ENCODE assay signal across 12 mouse cellular contexts in genomic region chr9:58196141-58196540, GRCm38 (mm10). TPM values are rescaled to one million over a fixed set of nuclear protein-coding genes. Genes with fewer than 3 reads are reported as not detected.
DNase-seq lines count a peak whose midpoint lies in the region; ATAC-seq and TF ChIP-seq lines count a peak whose summit lies in the region.
"Had no signal": no experiment of that assay in that cellular context is flagged by ENCODE, and none has a peak within 500 bp of the region (broad histone marks: within the 10 kb centered on the region; RNA-seq: fewer than 3 reads in every experiment).

No protein-coding gene starts in this region.

- H3K27me3 ChIP-seq in forebrain, embryonic 10.5 days (ENCODE audit: poor library complexity, severe bottlenecking) = peaks cover 84% of the 10 kb centered on the region
- peaks cover 62% of the 10 kb centered on the region for H3K27me3 ChIP-seq in hindbrain, embryonic 15.5 days
- H3K27me3 ChIP-seq in midbrain, postnatal 0 days (ENCODE audit: insufficient read depth, low read length) = peaks cover 46% of the 10 kb centered on the region
- H3K27me3 ChIP-seq: Patski had no signal

- TF ChIP-seq CTCF in left cerebral cortex, adult 2 months (IDR thresholded peaks at IDR 0.05) = no peak
- TF ChIP-seq CTCF in midbrain, postnatal 0 days (IDR thresholded peaks at IDR 0.05) = no peak

- peak overlapping the region; percentile 44 for H3K4me3 ChIP-seq in left cerebral cortex, adult 2 months
- H3K4me3 ChIP-seq in forebrain, embryonic 10.5 days = peak overlapping the region; percentile 50
- H3K4me3 ChIP-seq in hindbrain, embryonic 15.5 days = peak overlapping the region; percentile 35
- H3K4me3 ChIP-seq in midbrain, postnatal 0 days (ENCODE audit: low read depth, low read length) = peak overlapping the region; percentile 35

- H3K36me3 ChIP-seq in forebrain, embryonic 10.5 days (replicated peaks) = no peaks in the 10 kb centered on the region
- no peaks in the 10 kb centered on the region for H3K36me3 ChIP-seq in hindbrain, embryonic 15.5 days
- H3K36me3 ChIP-seq in midbrain, postnatal 0 days (ENCODE audit: insufficient read depth, low read length) = no peaks in the 10 kb centered on the region

- H3K4me2 ChIP-seq in hindbrain, embryonic 15.5 days = peak overlapping the region; percentile 64
- peak overlapping the region; percentile 66 for H3K4me2 ChIP-seq in midbrain, postnatal 0 days (ENCODE audit: low read depth, low read length, poor library complexity, severe bottlenecking)

- no peak for ATAC-seq in hindbrain, embryonic 15.5 days (ENCODE audit: low FRiP score, low read depth)
- ATAC-seq in midbrain, postnatal 0 days (ENCODE audit: low FRiP score) = no peak
- ATAC-seq in megakaryocyte-erythroid progenitor cell, adult 5-6 weeks (replicated peaks; ENCODE audit: low FRiP score, low TSS enrichment, poor library complexity, severe bottlenecking) = no peak
- ATAC-seq: Patski had no signal

- intact Hi-C loops in left cerebral cortex, adult 2 months (cut with DNase I) = loop anchor here (2.0 kb wide), 1 partner anchor 19 kb away; no protein-coding TSS in a partner anchor
- intact Hi-C loops in left cerebral cortex, postnatal 36 days (cut with DNase I) = loop anchor here (2.0 kb wide), 1 partner anchor 19 kb away; no protein-coding TSS in a partner anchor
- intact Hi-C loops in left cerebral cortex, postnatal 14 days (cut with DNase I) = no loop called here

- 2% methylated on average over 14 of the region's 14 CpGs for WGBS in forebrain, embryonic 10.5 days
- WGBS in hindbrain, embryonic 15.5 days = 3% methylated on average over 14 of the region's 14 CpGs
- 5% methylated on average over 13 of the region's 14 CpGs for WGBS in midbrain, postnatal 0 days

- no peak for DNase-seq in left cerebral cortex, adult 2 months (ENCODE audit: extremely low spot score in 1 of 2, low spot score in 2 of 2)
- DNase-seq in left cerebral cortex, postnatal 36 days (ENCODE audit: low spot score in 2 of 2) = no peak
- DNase-seq in forebrain, embryonic 10.5 days (ENCODE audit: extremely low spot score, low spot score) = peak; percentile 27
- no peak for DNase-seq in midbrain, postnatal 0 days (ENCODE audit: low spot score)
- no peak for DNase-seq in left cerebral cortex, postnatal 14 days (ENCODE audit: low spot score in 2 of 2)
- no peak for DNase-seq in layer of hippocampus, postnatal 36 days
- DNase-seq: cerebellum, adult 11-12 months; gastrocnemius, adult 2 months had no signal

- peak overlapping the region; percentile 22 for H3K9ac ChIP-seq in hindbrain, embryonic 15.5 days
- H3K9ac ChIP-seq in midbrain, postnatal 0 days (replicated peaks; ENCODE audit: low read length, poor library complexity, severe bottlenecking) = 0 out of 2 replicates have a peak overlapping the region, but pooled peaks have one; percentile 39

- no peaks in the 10 kb centered on the region for H3K9me3 ChIP-seq in forebrain, embryonic 10.5 days
- no peaks in the 10 kb centered on the region for H3K9me3 ChIP-seq in hindbrain, embryonic 15.5 days
- H3K9me3 ChIP-seq in midbrain, postnatal 0 days (ENCODE audit: low read length) = no peaks in the 10 kb centered on the region

- peak overlapping the region; percentile 21; the same call in 1 of the 2 replicates for H3K27ac ChIP-seq in left cerebral cortex, adult 2 months
- peak overlapping the region; percentile 62 for H3K27ac ChIP-seq in forebrain, embryonic 10.5 days
- H3K27ac ChIP-seq in hindbrain, embryonic 15.5 days (replicated peaks) = no peak overlapping the region
- H3K27ac ChIP-seq in midbrain, postnatal 0 days (ENCODE audit: low read depth, low read length) = no peak overlapping the region
- H3K27ac ChIP-seq: gastrocnemius, adult 2 months; macrophage had no signal

- H3K4me1 ChIP-seq in forebrain, embryonic 10.5 days = peaks cover 73% of the 10 kb centered on the region
- H3K4me1 ChIP-seq in hindbrain, embryonic 15.5 days (replicated peaks) = peaks cover 49% of the 10 kb centered on the region
- peaks cover 5% of the 10 kb centered on the region for H3K4me1 ChIP-seq in midbrain, postnatal 0 days (ENCODE audit: insufficient read depth, low read length)

RNA-seq across cellular contexts. Expression of gene Islr, which starts 8.0 kb away (rescaled TPM):
- 10 to 100 TPM; 11.0 to 15.2 TPM for total RNA-seq in left cerebral cortex, adult 2 months (2021)
- total RNA-seq in left cerebral cortex, postnatal 36 days (2021) = 10 to 100 TPM; 13.8 to 16.8 TPM
- polyA plus RNA-seq in forebrain, embryonic 10.5 days (2016; fragmentation: Nextera tagmentation; extraction: Ambion mirVana) = 4.0 and 4.6 TPM in 2 replicates
- polyA plus RNA-seq in hindbrain, embryonic 15.5 days (2015; fragmentation: Nextera tagmentation; extraction: Ambion mirVana) = 37.1 and 44.2 TPM in 2 replicates
- total RNA-seq in midbrain, postnatal 0 days (2014; rRNA removed) = 55.6 and 68.8 TPM in 2 replicates
- polyA plus RNA-seq in midbrain, postnatal 0 days (2015; fragmentation: Nextera tagmentation; extraction: Ambion mirVana) = 32.5 and 36.5 TPM in 2 replicates
- not detected in 2 replicates for total RNA-seq in megakaryocyte-erythroid progenitor cell, adult 5-6 weeks (2014; fragmentation: Nextera tagmentation)
- 0.27 TPM in 1 of 2 replicates, not detected in the other for total RNA-seq in megakaryocyte-erythroid progenitor cell, adult 5-6 weeks (2017)
- total RNA-seq in left cerebral cortex, postnatal 14 days (2021) = 10 to 100 TPM; 15.8 to 16.2 TPM
- 10 to 100 TPM; 11.5 to 14.5 TPM for total RNA-seq in layer of hippocampus, postnatal 36 days (2021)
- polyA plus RNA-seq: macrophage had no signal

RNA-seq across cellular contexts. Expression of gene Islr2, which starts 8.0 kb away (rescaled TPM):
- 10 to 100 TPM; 72.1 to 74.0 TPM for total RNA-seq in left cerebral cortex, adult 2 months (2021)
- total RNA-seq in left cerebral cortex, postnatal 36 days (2021) = 10 to 100 TPM; 75.1 to 80.7 TPM
- 2.2 and 3.6 TPM in 2 replicates for polyA plus RNA-seq in forebrain, embryonic 10.5 days (2016; fragmentation: Nextera tagmentation; extraction: Ambion mirVana)
- 20.1 and 27.6 TPM in 2 replicates for polyA plus RNA-seq in hindbrain, embryonic 15.5 days (2015; fragmentation: Nextera tagmentation; extraction: Ambion mirVana)
- 233 and 267 TPM in 2 replicates for total RNA-seq in midbrain, postnatal 0 days (2014; rRNA removed)
- 16.7 and 18.1 TPM in 2 replicates for polyA plus RNA-seq in midbrain, postnatal 0 days (2015; fragmentation: Nextera tagmentation; extraction: Ambion mirVana)
- total RNA-seq in megakaryocyte-erythroid progenitor cell, adult 5-6 weeks (2014; fragmentation: Nextera tagmentation) = 0.07 TPM in 1 of 2 replicates, not detected in the other
- not detected in 2 replicates for total RNA-seq in megakaryocyte-erythroid progenitor cell, adult 5-6 weeks (2017)
- 10 to 100 TPM; 86.1 to 99.6 TPM for total RNA-seq in left cerebral cortex, postnatal 14 days (2021)
- 100 to 1,000 TPM; 134 to 145 TPM for total RNA-seq in layer of hippocampus, postnatal 36 days (2021)
- polyA plus RNA-seq: macrophage had no signal

RNA-seq across cellular contexts. Expression of gene Pml, which starts 53.4 kb away (rescaled TPM):
- 10 to 100 TPM; 14.1 to 19.3 TPM for total RNA-seq in left cerebral cortex, adult 2 months (2021)
- total RNA-seq in left cerebral cortex, postnatal 36 days (2021) = 10 to 100 TPM; 13.7 to 17.5 TPM
- polyA plus RNA-seq in forebrain, embryonic 10.5 days (2016; fragmentation: Nextera tagmentation; extraction: Ambion mirVana) = 13.7 and 14.4 TPM in 2 replicates
- polyA plus RNA-seq in hindbrain, embryonic 15.5 days (2015; fragmentation: Nextera tagmentation; extraction: Ambion mirVana) = 4.3 and 5.2 TPM in 2 replicates
- 5.6 and 9.0 TPM in 2 replicates for total RNA-seq in midbrain, postnatal 0 days (2014; rRNA removed)
- 2.9 and 3.2 TPM in 2 replicates for polyA plus RNA-seq in midbrain, postnatal 0 days (2015; fragmentation: Nextera tagmentation; extraction: Ambion mirVana)
- total RNA-seq in megakaryocyte-erythroid progenitor cell, adult 5-6 weeks (2014; fragmentation: Nextera tagmentation) = 126 and 134 TPM in 2 replicates
- 34.2 and 38.1 TPM in 2 replicates for total RNA-seq in megakaryocyte-erythroid progenitor cell, adult 5-6 weeks (2017)
- total RNA-seq in left cerebral cortex, postnatal 14 days (2021) = 10 to 100 TPM; 12.2 to 13.6 TPM
- 10 to 100 TPM; 12.8 to 15.4 TPM for total RNA-seq in layer of hippocampus, postnatal 36 days (2021)

RNA-seq across cellular contexts. Expression of gene Stoml1, which starts 56.8 kb away (rescaled TPM):
- 10 to 100 TPM; 66.5 to 72.6 TPM for total RNA-seq in left cerebral cortex, adult 2 months (2021)
- total RNA-seq in left cerebral cortex, postnatal 36 days (2021) = 10 to 100 TPM; 64.6 to 72.4 TPM
- polyA plus RNA-seq in forebrain, embryonic 10.5 days (2016; fragmentation: Nextera tagmentation; extraction: Ambion mirVana) = 24.8 and 28.8 TPM in 2 replicates
- 123 and 126 TPM in 2 replicates for polyA plus RNA-seq in hindbrain, embryonic 15.5 days (2015; fragmentation: Nextera tagmentation; extraction: Ambion mirVana)
- total RNA-seq in midbrain, postnatal 0 days (2014; rRNA removed) = 159 and 170 TPM in 2 replicates
- polyA plus RNA-seq in midbrain, postnatal 0 days (2015; fragmentation: Nextera tagmentation; extraction: Ambion mirVana) = 161 and 172 TPM in 2 replicates
- total RNA-seq in megakaryocyte-erythroid progenitor cell, adult 5-6 weeks (2014; fragmentation: Nextera tagmentation) = 4.7 and 17.9 TPM in 2 replicates
- total RNA-seq in megakaryocyte-erythroid progenitor cell, adult 5-6 weeks (2017) = 3.5 and 5.3 TPM in 2 replicates
- 10 to 100 TPM; 71.8 to 76.7 TPM for total RNA-seq in left cerebral cortex, postnatal 14 days (2021)
- total RNA-seq in layer of hippocampus, postnatal 36 days (2021) = 10 to 100 TPM; 71.3 to 79.0 TPM

Comparison
In these comparisons a context has a peak if more than half of its experiments do, and no peak if none do; other contexts are left out.
1. H3K27ac ChIP-seq: peak in left cerebral cortex, adult 2 months (single experiment) and forebrain, embryonic 10.5 days (single experiment); none in hindbrain, embryonic 15.5 days (single experiment) and midbrain, postnatal 0 days (single experiment).
2. RNA of gene Islr, which starts 8.0 kb away (total RNA-seq): 55.6 to 68.8 TPM in midbrain, postnatal 0 days, 13.8 to 16.8 TPM in left cerebral cortex, postnatal 36 days, 15.8 to 16.2 TPM in left cerebral cortex, postnatal 14 days, 11.0 to 15.2 TPM in left cerebral cortex, adult 2 months and 11.5 to 14.5 TPM in layer of hippocampus, postnatal 36 days; 0.27 TPM in megakaryocyte-erythroid progenitor cell, adult 5-6 weeks; every median in the first group is over 4 times any median in the second.
3. RNA of gene Islr2, which starts 8.0 kb away (total RNA-seq): 233 to 267 TPM in midbrain, postnatal 0 days, 134 to 145 TPM in layer of hippocampus, postnatal 36 days, 86.1 to 99.6 TPM in left cerebral cortex, postnatal 14 days, 75.1 to 80.7 TPM in left cerebral cortex, postnatal 36 days and 72.1 to 74.0 TPM in left cerebral cortex, adult 2 months; 0.07 TPM in megakaryocyte-erythroid progenitor cell, adult 5-6 weeks; every median in the first group is over 10 times any median in the second.
4. Peak in every context shown above with its lines, with median percentiles within 50 percentile points of each other: H3K4me3 ChIP-seq.